Mouse (Mus musculus): ENCODE results near the gene Scyl1. TPM values are rescaled to one million over a fixed set of nuclear protein-coding genes. Genes with fewer than 3 reads are reported as not detected.

Scyl1 gene
- polyA plus RNA-seq, 1 experiment from 2014 or later: 25.2 TPM

GRCm38 (mm10) chr19:5810103-5810839 is 39.1 kb upstream of the Scyl1 start:
- Histone ChIP-seq H3K9ac (no peak overlapping the region), H3K36me3 (no peaks in the 10 kb centered on the region), H3K4me1 (replicated peaks) (peaks cover 76% of the 10 kb centered on the region), H3K4me3 (replicated peaks) (no peak overlapping the region), H3K4me2 (no peak overlapping the region), H3K9me3 (replicated peaks) (no peaks in the 10 kb centered on the region), H3K27me3 (no peaks in the 10 kb centered on the region), H3K27ac (peak overlapping the region; percentile 54)
- WGBS (ENCODE audit: insufficient replicate concordance): 50% methylated on average over 11 of the region's 11 CpGs
- DNase-seq: no peak
- ATAC-seq (ENCODE audit: low read depth): no peak

GRCm38 (mm10) chr19:5809712-5810089 is 38.5 kb upstream of the Scyl1 start:
- WGBS (ENCODE audit: insufficient replicate concordance): 64% methylated on average over 7 of the region's 7 CpGs
- ATAC-seq (ENCODE audit: low read depth) (no peak), DNase-seq (no peak)
- H3K4me1 ChIP-seq (replicated peaks): peaks cover 79% of the 10 kb centered on the region
- no peaks in the 10 kb centered on the region for H3K9me3 ChIP-seq (replicated peaks)
- no peaks in the 10 kb centered on the region for H3K36me3 ChIP-seq
- peak overlapping the region; percentile 54; the same call in 1 of the 2 replicates for H3K27ac ChIP-seq
- no peak overlapping the region for H3K4me3 ChIP-seq (replicated peaks)
- no peaks in the 10 kb centered on the region for H3K27me3 ChIP-seq
- no peak overlapping the region for H3K9ac ChIP-seq
- H3K4me2 ChIP-seq: no peak overlapping the region

- Histone ChIP-seq H3K27ac (peak overlapping the region; percentile 56), H3K36me3 (no peaks in the 10 kb centered on the region), H3K4me3 (replicated peaks) (no peak overlapping the region), H3K4me2 (no peak overlapping the region), H3K9ac (no peak overlapping the region), H3K9me3 (replicated peaks) (no peaks in the 10 kb centered on the region), H3K27me3 (no peaks in the 10 kb centered on the region), H3K4me1 (replicated peaks) (peaks cover 85% of the 10 kb centered on the region)
- DNase-seq (no peak), ATAC-seq (ENCODE audit: low read depth) (no peak)
- WGBS (ENCODE audit: insufficient replicate concordance): 79% methylated on average over 14 of the region's 14 CpGs
Observed at GRCm38 (mm10) chr19:5808955-5809711, 37.9 kb upstream of the Scyl1 start.

GRCm38 (mm10) chr19:5807740-5808139 is 36.5 kb upstream of the Scyl1 start:
- Histone ChIP-seq H3K4me3 (replicated peaks) (no peak overlapping the region), H3K9me3 (replicated peaks) (no peaks in the 10 kb centered on the region), H3K27ac (peak overlapping the region; percentile 99), H3K27me3 (no peaks in the 10 kb centered on the region), H3K4me1 (replicated peaks) (peaks cover 91% of the 10 kb centered on the region), H3K9ac (peak overlapping the region; percentile 73; the same call in 1 of the 2 replicates), H3K4me2 (no peak overlapping the region), H3K36me3 (no peaks in the 10 kb centered on the region)
- ATAC-seq (ENCODE audit: low read depth): no peak
- 56% methylated on average over 3 of the region's 3 CpGs for WGBS (ENCODE audit: insufficient replicate concordance)
- no peak for DNase-seq

GRCm38 (mm10) chr19:5806809-5807205 is 35.6 kb upstream of the Scyl1 start:
- H3K4me1 ChIP-seq (replicated peaks): peaks cover 83% of the 10 kb centered on the region
- H3K36me3 ChIP-seq: no peaks in the 10 kb centered on the region
- H3K4me3 ChIP-seq (replicated peaks): peak overlapping the region; percentile 23; the same call in 1 of the 2 replicates
- WGBS (ENCODE audit: insufficient replicate concordance): 21% methylated on average over 6 of the region's 6 CpGs
- H3K4me2 ChIP-seq: peak overlapping the region; percentile 54
- peak overlapping the region; percentile 73 for H3K9ac ChIP-seq
- ATAC-seq (ENCODE audit: low read depth) (no peak), DNase-seq (no peak)
- H3K27me3 ChIP-seq: no peaks in the 10 kb centered on the region
- peak overlapping the region; percentile 99 for H3K27ac ChIP-seq
- H3K9me3 ChIP-seq (replicated peaks): no peaks in the 10 kb centered on the region

- Histone ChIP-seq H3K36me3 (no peaks in the 10 kb centered on the region), H3K9ac (peak overlapping the region; percentile 73), H3K27me3 (no peaks in the 10 kb centered on the region), H3K4me2 (peak overlapping the region; percentile 54), H3K9me3 (replicated peaks) (no peaks in the 10 kb centered on the region), H3K4me1 (replicated peaks) (peaks cover 78% of the 10 kb centered on the region), H3K4me3 (replicated peaks) (peak overlapping the region; percentile 23; the same call in 1 of the 2 replicates), H3K27ac (peak overlapping the region; percentile 99)
- WGBS (ENCODE audit: insufficient replicate concordance): 17% methylated on average over 8 of the region's 8 CpGs
- DNase-seq (no peak), ATAC-seq (ENCODE audit: low read depth) (no peak)
Observed at GRCm38 (mm10) chr19:5806051-5806808, 35.0 kb upstream of the Scyl1 start.

GRCm38 (mm10) chr19:5804371-5804899 is 33.2 kb upstream of the Scyl1 start:
- 33% methylated on average over 8 of the region's 8 CpGs for WGBS (ENCODE audit: insufficient replicate concordance)

GRCm38 (mm10) chr19:5803881-5804279 is 32.7 kb upstream of the Scyl1 start:
- no peak for DNase-seq
- Histone ChIP-seq H3K27ac (peak overlapping the region; percentile 99), H3K36me3 (peaks cover 21% of the 10 kb centered on the region), H3K4me3 (replicated peaks) (peak overlapping the region; percentile 94), H3K27me3 (no peaks in the 10 kb centered on the region), H3K9ac (peak overlapping the region; percentile 87), H3K4me1 (replicated peaks) (peaks cover 58% of the 10 kb centered on the region), H3K9me3 (replicated peaks) (no peaks in the 10 kb centered on the region), H3K4me2 (peak overlapping the region; percentile 89)
- 2% methylated on average over 16 of the region's 16 CpGs for WGBS (ENCODE audit: insufficient replicate concordance)
- peak; percentile 19; the same call in 1 of the 2 replicates for ATAC-seq (ENCODE audit: low read depth)

More at GRCm38 (mm10) chr19:5804371-5804899, 33.2 kb upstream of the Scyl1 start:
- peaks cover 17% of the 10 kb centered on the region for H3K36me3 ChIP-seq
- DNase-seq (no peak), ATAC-seq (ENCODE audit: low read depth) (no peak)
- H3K9ac ChIP-seq: peak overlapping the region; percentile 87
- H3K9me3 ChIP-seq (replicated peaks): no peaks in the 10 kb centered on the region
- peak overlapping the region; percentile 99 for H3K27ac ChIP-seq
- no peaks in the 10 kb centered on the region for H3K27me3 ChIP-seq
- peak overlapping the region; percentile 94 for H3K4me3 ChIP-seq (replicated peaks)
- H3K4me1 ChIP-seq (replicated peaks): peaks cover 60% of the 10 kb centered on the region
- peak overlapping the region; percentile 89 for H3K4me2 ChIP-seq

- Histone ChIP-seq H3K4me2 (peak overlapping the region; percentile 89), H3K4me1 (replicated peaks) (peaks cover 52% of the 10 kb centered on the region), H3K4me3 (replicated peaks) (peak overlapping the region; percentile 94), H3K27ac (peak overlapping the region; percentile 99), H3K36me3 (peaks cover 27% of the 10 kb centered on the region), H3K9me3 (replicated peaks) (no peaks in the 10 kb centered on the region), H3K27me3 (no peaks in the 10 kb centered on the region), H3K9ac (peak overlapping the region; percentile 99)
- DNase-seq (peak; percentile 99), ATAC-seq (ENCODE audit: low read depth) (peak; percentile 89)
- WGBS (ENCODE audit: insufficient replicate concordance): under 1% methylated on average over 67 of the region's 67 CpGs
Observed at GRCm38 (mm10) chr19:5803041-5803880, 32.0 kb upstream of the Scyl1 start.

GRCm38 (mm10) chr19:5802787-5803040 is 31.5 kb upstream of the Scyl1 start:
- H3K9me3 ChIP-seq (replicated peaks): no peaks in the 10 kb centered on the region
- H3K9ac ChIP-seq: peak overlapping the region; percentile 99
- no peaks in the 10 kb centered on the region for H3K27me3 ChIP-seq
- H3K36me3 ChIP-seq: peaks cover 32% of the 10 kb centered on the region
- peak overlapping the region; percentile 94 for H3K4me3 ChIP-seq (replicated peaks)
- 0% methylated on average over 4 of the region's 4 CpGs for WGBS (ENCODE audit: insufficient replicate concordance)
- peak overlapping the region; percentile 99 for H3K27ac ChIP-seq
- ATAC-seq (ENCODE audit: low read depth): no peak
- DNase-seq: no peak
- H3K4me2 ChIP-seq: peak overlapping the region; percentile 89
- H3K4me1 ChIP-seq (replicated peaks): peaks cover 51% of the 10 kb centered on the region

Data from liver, embryonic 13.5 days (tissue).